Mouse (Mus musculus) telencephalon, adult 2 months (tissue): ENCODE data around the gene Dpf3.

ENCODE experiments used
- DNase-seq: peaks from one replicate; pipeline ENCODE4 v3.0.0-alpha.2; 2011; ENCODE audit warnings: low read depth, low spot score

Dpf3 gene

DNA sequence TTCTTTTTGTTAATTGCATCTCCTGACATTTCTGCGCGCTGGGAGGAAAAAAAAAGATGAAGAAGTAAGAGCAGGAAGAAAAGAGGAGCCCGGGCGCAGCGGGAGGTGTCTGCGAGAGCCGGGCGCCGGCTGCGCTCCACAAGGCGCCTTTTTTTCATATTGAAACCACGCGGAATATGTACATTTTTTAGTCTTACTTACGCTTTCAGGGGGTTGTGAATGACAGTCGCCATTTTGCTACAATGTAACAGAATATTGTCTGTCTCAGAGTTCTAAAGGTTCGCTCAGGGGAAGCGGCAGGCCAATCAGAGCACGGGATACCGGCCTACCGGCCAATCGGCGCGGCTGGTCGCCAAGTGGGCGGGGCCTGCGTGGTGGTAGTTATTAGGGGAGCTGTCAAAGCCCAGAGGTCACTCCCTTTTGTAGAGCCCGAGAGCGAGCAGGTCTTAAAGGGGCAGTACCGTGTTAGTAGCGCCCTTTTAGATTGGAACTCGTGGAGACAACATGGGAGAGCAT lies at the start of gene Dpf3:
Gene Dpf3 (minus strand): TSS at position 241 of the 516 bp plus-strand sequence.
- peak; percentile 79 for DNase-seq

DNA sequence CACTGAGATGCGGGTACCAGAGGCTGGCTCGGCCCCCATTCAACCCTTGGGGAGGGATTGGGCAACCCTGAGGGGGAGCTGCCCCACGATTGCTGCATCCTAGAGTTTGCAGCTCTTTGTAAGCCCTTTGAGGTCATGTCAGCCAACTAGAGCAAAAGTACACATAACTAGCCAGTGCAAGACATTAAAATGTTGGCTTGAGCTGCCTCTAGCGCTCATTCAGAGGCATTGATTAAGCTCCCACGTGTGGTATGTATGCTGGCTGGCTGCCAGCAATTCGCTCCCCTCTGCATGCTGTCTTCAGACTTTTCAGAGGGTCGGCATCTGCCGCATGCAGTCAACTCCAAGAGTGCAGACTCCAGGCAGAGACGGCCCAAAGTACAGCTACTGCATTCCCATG lies 48.5 kb upstream of the Dpf3 start:
- no peak for DNase-seq

DNA sequence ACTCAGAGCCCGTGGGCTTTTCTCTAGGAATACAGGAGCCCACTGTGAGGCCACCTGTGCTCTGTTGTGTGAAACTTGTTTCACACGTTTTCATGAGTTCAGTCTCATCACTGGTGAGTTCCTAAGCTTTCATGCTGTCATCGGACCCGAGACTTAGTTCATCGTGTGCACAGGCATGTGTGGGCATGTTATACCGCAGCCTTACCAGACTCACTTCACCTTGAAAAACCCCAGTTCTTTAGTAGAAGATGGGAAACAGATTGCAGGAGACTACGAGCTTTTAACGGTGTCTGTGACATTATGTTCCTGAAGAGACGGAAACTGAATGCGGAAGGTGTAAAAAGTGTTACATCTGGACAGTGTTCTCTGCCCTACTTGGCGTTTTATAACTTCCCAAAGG lies 47.9 kb upstream of the Dpf3 start:
- DNase-seq, result peak; percentile 17

DNA sequence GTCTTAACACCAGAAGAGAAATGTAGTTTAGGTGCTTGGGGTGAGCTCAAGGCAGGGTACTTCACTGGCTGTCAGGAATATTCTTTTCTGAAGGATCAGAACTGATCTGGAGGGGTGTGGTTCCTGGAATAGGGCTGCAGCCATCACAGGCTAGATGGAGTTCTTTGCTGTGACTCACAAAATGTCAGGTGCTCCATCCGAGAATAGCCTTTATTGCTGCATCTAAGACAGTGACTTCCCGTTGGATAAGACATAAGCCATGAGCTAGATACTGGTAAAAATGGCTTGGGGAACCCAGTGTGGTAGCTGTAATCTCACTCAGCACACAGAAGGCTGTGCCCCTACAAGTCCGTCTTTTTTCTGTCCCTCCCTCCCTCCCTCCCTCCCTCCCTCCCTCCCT lies 46.7 kb upstream of the Dpf3 start:
- DNase-seq, result peak; percentile 23

DNA sequence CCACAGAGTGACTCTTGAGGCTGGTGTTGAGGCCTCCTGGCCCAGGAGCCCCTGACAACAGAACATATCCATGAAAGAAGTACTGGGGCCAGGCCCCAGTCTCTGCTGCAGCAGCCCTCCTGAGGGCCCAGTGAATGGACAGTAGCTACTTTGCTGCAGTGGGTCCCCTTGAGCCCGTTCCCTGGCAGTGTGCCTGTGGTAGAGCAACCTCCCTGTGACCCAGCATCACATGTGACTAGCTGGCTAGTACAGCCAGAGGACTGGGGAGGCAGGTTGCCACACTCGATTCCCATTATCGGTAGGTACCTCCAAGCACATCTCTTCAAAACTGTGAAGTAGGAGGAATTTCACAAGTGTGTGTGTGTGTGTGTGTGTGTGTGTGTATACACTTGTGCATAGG lies 45.5 kb upstream of the Dpf3 start:
- no peak for DNase-seq

DNA sequence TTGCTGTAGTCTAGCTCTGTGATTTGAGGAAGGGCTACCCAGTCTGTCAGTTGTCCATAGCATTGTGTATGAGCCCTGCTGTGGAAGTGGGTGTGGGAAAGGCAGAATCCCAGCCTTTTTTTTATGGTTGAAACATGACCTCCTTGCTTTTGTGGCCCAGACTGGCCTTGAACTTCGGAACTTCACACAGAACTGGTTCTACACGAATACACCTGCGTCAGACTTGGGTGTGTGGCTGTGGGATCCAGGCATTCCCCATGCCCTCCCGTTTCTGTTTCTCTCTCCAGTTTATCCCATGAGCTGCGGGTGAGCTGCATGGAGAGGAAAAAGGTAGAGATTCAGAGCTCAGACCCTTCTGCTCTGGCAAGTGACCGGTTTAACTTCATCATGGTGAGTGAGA lies 44.5 kb upstream of the Dpf3 start:
- no peak for DNase-seq

DNA sequence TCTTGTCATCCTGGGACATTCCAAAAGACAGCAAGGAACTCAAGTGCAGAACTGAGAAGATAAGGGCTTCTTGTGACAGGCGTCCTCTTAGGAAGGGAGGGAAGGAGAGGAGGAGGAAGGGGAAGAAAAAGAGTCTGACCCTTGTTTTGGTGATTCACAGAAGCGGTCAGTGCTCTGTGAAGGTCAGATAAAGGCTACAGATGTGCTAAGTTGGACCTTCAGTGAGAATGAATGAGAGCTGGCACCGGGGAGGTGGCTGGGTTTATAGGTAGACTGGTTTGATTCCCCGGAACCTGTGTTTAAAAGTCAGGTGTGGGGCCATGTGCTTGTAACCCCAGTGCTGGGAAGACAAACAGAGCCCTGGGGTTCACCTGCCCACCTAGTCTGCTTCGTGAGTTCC lies 41.1 kb upstream of the Dpf3 start:
- DNase-seq, result no peak

DNA sequence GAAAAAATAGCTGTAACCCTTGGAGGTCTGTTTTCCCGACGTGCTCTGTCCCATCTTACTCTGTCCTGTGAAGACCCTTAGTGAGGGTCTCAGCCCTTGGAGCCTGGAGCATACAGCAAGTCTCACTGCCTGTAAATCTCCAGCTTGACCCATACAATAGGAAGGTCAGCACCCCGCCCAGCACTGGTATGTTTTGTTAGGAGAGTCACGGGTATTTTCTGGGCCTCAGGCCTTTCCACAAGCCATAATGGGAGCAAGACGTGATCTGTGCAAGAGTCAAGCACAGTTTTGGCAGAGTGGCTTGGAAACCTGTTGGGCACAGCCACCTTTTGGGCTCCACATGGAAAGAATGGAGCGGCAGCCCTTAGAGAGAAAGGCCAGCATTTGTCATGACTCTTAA lies 40.3 kb upstream of the Dpf3 start:
- DNase-seq, result no peak

DNA sequence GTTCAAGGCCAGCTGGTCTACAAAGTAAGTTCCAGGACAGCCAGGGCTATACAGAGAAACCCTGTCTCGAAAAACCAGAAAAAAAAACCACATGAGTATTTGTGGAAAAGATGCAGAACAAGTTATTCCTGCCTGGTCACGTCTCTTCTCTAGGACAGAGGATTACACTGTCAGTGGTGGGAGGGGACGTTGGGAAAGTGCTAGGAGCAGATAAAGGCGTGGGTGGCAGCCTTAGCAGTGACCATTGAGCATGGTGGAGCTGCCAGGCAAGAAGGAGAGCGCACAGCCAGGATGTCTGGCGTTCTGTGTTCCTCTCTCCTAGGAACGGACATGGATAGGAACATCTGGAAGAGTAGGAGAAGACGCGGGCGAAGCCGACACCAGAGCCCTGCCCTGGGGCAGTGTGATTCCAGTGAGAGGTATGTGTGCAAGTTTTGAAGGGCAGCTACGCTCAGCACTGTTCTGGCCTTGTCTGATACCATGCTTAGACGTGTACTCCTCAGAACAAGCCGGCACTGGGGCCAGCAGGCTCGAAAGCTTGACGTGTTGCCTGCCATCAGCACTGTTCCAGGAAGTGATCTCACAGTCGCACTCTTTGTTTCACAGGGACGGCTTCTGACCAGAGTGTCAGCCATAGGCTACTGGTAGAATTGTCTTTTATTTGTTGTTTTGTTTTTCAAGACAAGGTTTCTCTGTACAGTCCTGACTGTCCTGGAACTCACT lies 38.5 kb upstream of the Dpf3 start:
- DNase-seq, result peak; percentile 43

DNA sequence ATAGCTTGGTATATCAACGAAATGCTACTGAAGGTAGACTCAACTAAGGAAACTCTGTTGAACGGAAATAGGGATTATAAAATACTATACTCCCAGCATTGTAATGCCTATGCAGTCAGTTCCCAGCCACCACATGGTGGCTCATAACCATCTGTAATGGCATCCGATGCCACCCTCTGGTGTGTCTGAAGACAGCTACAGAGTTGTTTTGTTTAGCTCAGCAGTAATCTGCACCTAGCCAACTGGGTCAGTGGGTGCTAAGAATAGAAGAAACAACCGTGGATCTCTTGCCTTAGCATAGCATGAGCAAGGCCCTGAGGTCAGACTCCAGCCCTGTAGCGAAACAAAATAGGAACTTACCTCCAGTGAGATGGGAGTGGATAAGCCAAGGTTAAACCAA lies 36.8 kb upstream of the Dpf3 start:
- no peak for DNase-seq

DNA sequence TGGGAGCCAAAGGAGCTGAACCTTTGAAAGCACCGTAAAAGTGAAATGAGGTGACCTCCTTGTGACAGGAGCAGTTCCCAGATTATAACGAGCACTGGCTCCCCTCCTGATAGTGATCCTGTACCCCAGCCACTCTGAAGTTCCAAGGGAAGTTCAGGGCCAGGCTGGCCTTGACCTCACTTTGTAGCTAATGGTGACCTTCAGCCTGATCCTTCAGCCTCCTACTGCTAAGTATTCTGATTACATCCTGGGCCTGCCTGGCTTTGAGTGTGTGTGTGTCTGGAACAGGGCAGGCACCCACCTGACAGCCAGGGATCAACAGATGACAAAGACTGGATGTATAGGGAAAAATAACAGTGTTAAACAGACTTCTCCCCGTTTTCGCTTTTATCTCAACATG lies 36.4 kb upstream of the Dpf3 start:
- no peak for DNase-seq

DNA sequence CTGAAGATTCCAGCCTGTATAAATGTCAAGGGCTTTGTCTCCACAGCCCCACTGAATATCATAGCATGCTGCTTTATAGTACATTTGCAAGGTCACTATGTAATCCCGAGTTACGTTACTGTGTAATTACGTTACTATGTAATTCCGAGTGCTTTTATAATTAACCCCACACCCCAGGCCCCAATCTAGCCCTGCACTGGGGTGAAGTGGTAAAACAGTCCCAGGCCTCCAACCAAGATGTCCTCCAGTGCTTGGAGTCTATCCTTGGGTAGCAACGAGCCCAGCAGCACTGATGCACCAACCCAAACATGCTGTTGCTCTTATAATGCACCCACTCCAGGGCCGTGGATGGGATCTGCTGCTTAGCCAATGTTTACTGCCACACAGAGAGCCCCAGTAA lies 35.5 kb upstream of the Dpf3 start:
- no peak for DNase-seq

DNA sequence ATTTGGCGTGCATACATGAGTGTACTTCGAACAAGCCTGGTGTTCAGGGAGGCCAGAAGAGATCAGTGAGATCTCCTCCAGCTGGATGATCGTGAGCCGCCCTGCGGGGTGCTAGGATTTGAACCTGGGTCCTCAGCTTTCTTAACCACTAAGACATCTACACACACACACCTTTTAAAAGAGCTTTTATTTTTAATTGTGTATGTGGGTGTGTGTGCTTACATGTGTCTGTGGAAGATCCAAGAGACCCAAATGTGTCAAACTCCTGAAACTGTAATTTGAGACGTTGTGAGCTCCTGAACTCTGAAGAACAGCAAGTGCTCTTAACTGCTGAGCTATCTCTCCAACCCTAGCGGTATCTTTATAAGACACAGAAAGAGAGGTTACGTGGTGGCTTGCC lies 33.6 kb upstream of the Dpf3 start:
- no peak for DNase-seq

DNA sequence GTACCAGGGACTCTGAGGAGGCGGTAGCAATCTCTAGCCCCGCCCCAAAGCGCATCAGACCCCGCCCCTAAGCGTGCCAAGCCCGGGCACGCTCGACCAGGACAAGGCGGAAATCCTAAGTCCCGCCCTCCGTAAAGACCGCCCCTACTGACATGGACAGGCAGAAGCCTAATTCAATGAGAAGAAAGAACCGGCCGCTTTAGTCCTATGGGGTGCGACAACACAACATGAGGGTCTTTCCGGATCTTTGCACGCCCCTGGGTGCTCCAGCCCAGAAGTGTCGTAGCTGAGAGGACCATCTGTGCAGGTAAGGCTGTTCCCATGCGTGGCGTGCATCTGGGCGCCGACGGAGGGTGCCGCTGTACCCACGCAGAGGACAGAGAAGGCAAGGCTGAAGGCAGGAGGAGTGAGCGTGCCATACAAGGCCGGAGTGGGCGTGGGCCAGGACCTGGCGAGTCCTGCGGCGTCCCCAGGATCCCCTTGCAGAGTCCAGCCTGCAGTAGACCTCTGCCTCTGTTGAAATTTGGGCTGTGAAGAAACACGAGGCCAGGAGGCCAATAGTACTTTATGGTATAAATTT lies 32.9 kb upstream of the Dpf3 start, which contains the start of gene Dcaf4:
Gene Dcaf4 (plus strand): TSS at position 156 of the 580 bp plus-strand sequence.
- DNase-seq, result peak; percentile 93

DNA sequence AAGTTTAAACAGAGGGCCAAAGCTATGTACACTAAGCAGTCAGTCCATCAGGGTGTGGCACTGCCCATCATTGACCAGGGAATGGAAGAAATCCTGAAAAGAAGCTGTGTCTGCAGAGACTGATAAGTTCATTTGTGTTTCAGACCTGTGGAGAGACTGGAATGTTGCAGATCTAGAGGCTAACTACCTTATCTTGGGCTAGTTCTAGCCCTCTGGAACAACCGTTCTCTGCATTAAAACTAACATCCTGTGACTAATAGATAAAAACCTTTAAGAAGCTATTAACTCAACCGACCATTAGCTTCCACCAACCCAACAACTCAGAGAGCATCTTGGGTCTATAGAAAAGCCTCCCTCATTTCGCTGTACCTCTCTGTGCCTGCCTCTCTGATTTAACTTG lies 30.1 kb upstream of the Dpf3 start:
- no peak for DNase-seq

DNA sequence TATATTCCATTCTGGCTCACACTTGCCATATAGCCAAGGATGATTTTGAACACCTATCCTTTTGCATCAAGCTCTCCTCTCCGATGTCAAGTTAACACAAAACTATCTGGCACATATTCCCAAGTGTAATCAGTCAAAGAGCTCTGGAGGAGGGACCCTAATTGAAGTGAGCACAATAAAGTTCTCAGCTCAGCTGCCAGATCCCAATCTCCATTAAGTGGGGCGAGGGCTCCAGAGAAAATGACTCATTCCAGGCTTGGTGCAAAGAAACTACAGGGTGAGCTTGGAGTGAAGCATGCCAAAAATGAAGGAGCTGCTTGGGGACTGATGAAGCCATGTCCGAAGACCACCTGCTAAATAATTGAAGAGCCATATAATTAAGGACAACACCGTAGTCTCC lies 26.7 kb upstream of the Dpf3 start:
- no peak for DNase-seq

DNA sequence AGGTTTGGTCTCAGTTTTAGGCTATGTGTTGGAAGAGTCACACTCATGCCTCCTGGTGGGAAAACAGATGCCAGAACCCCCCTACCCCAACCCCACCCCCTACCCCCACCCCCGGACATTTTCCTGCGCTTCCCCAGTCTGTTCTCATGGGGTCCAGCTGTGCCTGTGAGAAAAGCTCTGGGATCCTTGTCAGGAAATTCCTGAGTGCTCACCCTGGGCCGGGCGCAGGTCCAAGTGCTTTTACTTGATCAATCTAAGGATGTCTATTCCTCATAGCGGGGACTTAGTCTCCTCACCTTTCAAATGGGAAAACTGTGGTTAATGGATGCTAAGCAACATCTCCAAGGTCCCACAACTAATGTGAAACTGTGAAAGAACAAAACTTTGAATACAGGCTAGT lies 25.7 kb upstream of the Dpf3 start:
- DNase-seq, result no peak

DNA sequence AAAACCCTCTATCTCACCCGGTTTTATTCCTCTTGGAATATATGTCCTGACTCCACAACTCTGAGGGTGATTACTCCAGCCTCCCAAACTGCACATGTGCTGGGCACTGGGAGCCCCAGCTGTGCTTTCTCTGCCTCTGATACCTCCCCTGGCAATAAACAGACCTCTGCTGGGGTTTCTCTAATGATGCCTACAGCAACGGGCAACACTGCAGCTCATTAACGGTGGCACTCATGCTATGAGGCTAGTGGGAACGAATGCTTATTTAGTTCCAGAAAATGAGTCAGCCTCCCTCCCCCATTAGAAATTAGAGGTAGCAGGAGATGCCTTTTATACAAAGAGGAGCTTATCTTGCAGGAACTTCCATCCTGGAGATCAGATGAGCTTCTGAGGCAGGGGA lies 25.3 kb upstream of the Dpf3 start:
- no peak for DNase-seq

DNA sequence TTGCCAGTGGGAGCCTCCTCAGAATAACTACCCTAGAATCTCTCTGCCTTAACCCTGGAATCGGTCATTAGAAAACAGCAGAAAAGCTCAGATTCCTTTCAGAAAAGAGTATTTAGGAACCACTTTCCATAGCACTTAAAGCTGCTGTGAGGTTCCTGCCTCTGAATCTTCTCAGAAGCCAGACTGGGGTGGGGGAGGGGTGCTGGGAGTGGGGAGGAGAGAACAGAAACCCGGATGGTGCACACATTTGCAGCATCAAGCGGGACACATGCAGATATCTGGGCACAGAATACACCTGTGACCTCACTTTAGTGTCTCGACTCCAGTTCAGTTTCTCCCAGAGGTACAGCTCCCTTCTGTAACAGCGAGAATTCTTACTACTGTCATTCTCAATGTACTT lies 23.1 kb upstream of the Dpf3 start:
- DNase-seq, result no peak

DNA sequence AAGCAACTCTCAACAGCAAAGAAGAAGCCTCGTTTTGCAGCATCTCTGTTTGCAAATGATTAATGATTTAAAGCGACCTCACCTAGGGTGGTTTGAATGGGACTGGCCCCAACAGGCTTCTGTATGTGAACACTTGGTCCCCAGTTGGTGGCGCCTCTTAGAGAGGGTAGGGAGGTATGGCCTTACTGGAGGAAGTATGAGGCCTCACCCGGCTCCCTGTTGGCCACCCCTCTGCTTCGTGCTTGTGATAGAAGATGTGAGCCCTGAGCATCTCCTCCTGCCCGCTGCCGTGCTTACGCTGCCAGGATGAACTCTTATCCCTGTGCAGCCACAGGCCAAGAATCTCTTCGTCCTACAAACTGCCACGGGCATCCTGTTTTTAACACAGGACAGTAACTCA lies 19.0 kb upstream of the Dpf3 start:
- DNase-seq, result no peak

DNA sequence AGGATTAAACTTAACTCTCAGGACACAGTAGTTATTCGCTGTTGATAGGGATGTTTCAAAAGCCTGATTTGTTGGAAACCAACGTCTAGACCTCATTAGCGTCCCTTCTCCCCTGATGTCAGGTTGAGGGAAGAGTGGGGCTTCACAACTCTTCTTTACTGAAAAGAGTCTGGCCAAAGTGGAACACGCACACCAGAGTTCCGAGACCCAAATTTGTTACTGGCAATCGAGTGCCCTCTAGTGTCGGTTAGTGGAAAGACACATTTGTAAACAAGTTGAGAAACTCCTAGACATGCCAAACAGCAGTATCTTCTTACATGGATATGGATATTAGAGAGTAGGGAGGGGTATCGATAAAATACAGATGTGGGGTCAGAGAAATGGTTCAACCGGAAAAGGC lies 14.7 kb upstream of the Dpf3 start:
- no peak for DNase-seq

DNA sequence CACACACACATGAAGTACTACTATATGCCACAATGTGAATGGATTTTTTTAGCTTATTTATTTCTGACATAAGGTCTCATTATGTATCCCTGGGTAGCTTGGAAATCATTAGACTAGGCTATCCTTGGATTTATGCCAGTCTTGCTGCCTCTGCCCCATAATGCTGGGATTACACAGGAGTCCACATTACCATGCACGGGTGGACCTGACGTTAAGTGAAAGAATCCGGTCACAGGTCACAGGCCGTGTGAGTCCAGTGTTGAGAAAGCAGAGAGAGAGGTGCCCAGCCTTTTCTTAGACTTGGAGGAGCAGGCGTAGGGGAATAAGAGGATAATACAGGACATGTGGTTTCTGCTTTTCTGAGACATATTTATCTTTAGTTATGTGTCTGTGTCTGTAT lies 11.7 kb upstream of the Dpf3 start:
- no peak for DNase-seq

DNA sequence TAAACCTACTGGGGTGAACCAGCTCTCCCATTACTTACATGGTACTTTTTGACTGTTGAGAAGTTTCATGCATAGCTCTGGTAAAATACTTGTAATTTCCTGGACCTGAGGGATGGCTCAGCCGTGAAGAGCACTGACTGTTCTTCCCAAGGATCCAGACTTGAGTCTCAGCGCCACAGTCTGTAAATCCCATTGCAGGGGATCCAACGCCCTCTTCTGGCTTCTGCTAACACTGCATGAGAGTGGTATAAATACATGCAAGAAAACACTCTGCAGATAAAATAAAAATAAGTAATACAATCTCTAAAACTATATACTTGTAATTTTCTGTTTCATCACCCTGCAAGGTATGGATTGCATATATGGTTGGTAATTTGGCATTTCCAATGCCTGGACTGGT lies 10.4 kb upstream of the Dpf3 start:
- DNase-seq, result no peak

DNA sequence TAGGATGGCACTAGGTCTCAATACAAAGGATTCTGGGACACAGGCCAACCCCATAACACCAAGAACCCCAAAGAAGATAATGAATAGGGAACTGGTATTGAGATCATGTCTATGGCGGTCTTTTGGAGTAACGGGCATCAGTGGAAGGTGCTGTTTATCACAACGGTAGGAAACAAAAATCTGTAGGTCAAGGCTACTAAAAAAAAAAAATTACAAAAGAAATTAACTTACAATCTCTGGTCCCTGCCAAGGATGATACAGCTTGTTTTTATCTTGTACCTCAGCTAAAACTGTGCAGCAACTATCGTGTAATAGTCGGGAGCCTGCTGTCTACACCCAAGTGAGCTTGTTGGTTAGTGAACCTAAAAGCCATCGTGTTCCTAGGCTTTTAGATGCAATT lies 9.2 kb upstream of the Dpf3 start:
- DNase-seq, result no peak
